Mouse (Mus musculus): ENCODE results near the gene Vmp1. TPM values are rescaled to one million over a fixed set of nuclear protein-coding genes. Genes with fewer than 3 reads are reported as not detected.

The Vmp1 gene
- polyA plus RNA-seq (2014; fragmentation: Illumina TruSeq; extraction: RNeasy Lipid Tissue Mini Kit (QIAGEN cat#74804); ENCODE audit: low read depth, low replicate concordance) = 363 TPM

DNA sequence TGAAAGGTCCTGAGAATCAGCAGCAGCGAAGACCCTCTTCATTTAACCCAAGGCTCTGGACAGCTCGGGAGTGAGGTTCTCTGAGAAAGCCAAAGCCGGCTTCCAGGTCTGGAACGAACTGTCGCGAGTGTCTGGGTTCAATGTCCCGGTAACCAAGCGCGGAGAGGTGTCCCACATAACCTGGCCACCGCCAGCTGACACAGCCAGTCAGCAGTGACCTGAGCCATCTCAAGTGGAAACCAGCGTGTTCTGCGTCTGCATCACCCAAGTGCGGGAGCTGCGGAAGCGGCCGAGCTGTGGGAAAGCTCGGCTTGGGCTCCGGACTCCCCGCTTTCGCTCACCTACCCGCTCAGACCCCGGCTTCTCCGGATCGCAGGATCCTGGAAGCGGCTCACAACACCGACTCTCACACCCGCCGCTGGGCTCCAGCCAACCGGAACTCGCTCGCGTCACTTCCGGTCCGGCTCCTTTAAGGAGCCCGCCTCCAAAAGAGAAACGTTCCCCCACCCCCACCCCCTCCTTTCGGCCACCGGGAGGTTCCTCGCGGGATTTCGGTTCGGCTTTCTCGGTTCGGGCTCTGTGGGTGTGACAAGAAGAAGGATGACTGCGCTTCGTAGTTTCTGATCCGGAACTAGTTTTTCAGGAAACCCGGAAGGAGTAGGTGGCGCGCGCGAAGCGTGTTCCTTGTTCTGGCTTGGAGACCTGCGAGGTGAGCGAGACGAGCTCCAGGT, at the start of gene Vmp1, which contains the start of gene Ptrh2:
TSS of gene Vmp1 (minus strand) at position 442 of the 731 bp plus-strand sequence.
TSS of gene Ptrh2 (plus strand) at position 591 of the 731 bp plus-strand sequence.

GRCm38 (mm10) chr11:86544639-86545299, 138.9 kb downstream of the Vmp1 start, which contains the start of the genes Rps6kb1 and Tubd1:
Gene Rps6kb1, minus strand, starts transcription at chr11:86544805.
Gene Tubd1, plus strand, starts transcription at chr11:86544991.

Other genes with a start within 250 kb of the Vmp1 start
- 79.5 TPM for gene Rnft1, start 199.2 kb downstream of the Vmp1 start, polyA plus RNA-seq (2014; fragmentation: Illumina TruSeq; extraction: RNeasy Lipid Tissue Mini Kit (QIAGEN cat#74804); ENCODE audit: low read depth, low replicate concordance)
- gene Rps6kb1, start 139.0 kb downstream of the Vmp1 start, polyA plus RNA-seq (2014; fragmentation: Illumina TruSeq; extraction: RNeasy Lipid Tissue Mini Kit (QIAGEN cat#74804); ENCODE audit: low read depth, low replicate concordance) = 32.6 TPM
- gene Tubd1, start 138.8 kb downstream of the Vmp1 start, polyA plus RNA-seq (2014; fragmentation: Illumina TruSeq; extraction: RNeasy Lipid Tissue Mini Kit (QIAGEN cat#74804); ENCODE audit: low read depth, low replicate concordance) = 5.1 TPM
- 18.6 TPM for gene Ptrh2, start 149 bp upstream of the Vmp1 start, polyA plus RNA-seq (2014; fragmentation: Illumina TruSeq; extraction: RNeasy Lipid Tissue Mini Kit (QIAGEN cat#74804); ENCODE audit: low read depth, low replicate concordance)
- 398 TPM for gene Cltc, start 73.7 kb upstream of the Vmp1 start, polyA plus RNA-seq (2014; fragmentation: Illumina TruSeq; extraction: RNeasy Lipid Tissue Mini Kit (QIAGEN cat#74804); ENCODE audit: low read depth, low replicate concordance)
- gene Dhx40, start 123.9 kb upstream of the Vmp1 start, polyA plus RNA-seq (2014; fragmentation: Illumina TruSeq; extraction: RNeasy Lipid Tissue Mini Kit (QIAGEN cat#74804); ENCODE audit: low read depth, low replicate concordance) = 139 TPM